Mouse (Mus musculus): Measurements from ENCODE around the gene Rnf207. TPM values are rescaled to one million over a fixed set of nuclear protein-coding genes. Genes with fewer than 3 reads are reported as not detected.

Gene Rnf207
- 4.6 and 5.5 TPM in 2 replicates for polyA plus RNA-seq (2012; rRNA removed)

DNA sequence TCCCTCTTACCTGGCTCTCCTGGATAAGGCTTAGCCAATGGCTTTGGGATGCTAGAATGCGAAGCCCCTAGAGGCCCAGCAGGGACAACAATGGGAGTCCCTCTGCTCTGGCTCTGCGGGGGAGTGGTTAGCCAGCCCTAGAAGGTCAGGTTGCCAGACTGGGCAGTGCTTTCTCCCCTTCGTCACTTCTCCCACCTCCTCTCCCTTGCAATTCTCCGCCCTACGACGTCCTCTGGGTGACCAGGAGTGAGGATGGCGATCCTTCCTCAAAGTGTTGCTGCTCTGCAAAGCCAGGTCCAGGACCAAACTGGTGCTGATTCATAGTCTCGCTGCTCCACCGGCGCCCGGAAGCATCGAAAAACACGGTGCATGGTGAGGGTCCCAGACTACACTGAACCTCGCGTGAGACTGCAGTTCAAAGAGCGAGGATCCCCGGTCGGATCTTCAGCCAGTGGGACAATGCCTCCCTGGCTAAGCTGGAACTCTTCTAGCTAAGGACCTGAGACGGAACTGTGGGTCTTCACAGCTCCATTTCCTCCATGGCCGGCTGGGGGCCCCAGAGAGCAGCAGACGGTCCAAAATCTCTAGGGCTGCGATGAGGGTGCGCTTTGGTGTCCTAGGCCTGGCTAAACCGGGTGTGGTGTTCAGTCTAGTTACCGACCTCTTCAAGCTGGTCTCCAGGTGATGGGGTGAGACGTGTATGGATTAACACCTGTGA, at the start of gene Rnf207:
Gene Rnf207 (minus strand): TSS at position 477 of the 718 bp plus-strand sequence.

DNA sequence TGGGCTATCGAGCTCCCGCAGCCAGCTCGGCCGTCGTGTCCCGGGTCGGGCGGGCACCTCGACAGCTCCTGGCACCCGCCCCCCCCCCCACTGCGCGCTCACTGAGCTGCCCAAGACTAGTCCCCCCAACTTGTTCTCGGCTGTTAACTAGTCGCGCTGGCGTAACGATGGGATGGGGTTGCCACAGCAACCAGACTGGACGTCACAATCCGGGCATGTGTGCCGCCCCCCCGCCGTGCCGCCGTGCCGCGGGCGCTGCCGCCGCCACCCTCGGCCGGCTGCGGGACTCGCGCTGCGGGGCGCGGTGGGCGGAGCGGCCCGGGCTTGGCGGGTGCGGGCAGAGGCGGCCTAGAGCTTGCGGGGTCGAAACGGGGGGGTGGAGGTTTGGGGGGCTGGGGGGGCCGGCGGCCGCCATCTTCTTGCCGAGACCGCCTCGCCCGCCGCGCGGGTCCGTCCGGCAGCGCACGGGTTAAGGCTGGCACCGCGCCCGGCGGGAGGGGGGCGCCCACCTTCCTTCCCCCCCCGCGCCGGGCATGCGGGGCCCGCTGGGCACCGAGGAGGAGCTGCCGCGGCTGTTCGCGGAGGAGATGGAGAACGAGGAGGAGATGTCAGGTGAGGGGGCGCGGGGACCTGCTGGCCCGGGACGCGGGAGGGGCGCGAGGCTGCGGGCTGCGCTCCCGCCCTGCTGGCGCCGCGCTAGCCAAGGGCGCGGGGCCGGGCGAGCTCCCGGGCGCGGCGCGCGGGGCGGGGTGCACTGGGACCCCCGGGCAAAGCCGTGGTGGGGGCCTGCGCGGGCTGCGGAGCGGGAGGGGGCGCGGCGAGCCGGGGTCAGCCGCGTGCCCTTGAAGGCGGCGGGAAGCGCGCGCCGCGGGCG, 19.9 kb upstream of the Rnf207 start, which contains the start of gene Chd5:
Gene Chd5 (plus strand): TSS at position 233 of the 874 bp plus-strand sequence.

DNA sequence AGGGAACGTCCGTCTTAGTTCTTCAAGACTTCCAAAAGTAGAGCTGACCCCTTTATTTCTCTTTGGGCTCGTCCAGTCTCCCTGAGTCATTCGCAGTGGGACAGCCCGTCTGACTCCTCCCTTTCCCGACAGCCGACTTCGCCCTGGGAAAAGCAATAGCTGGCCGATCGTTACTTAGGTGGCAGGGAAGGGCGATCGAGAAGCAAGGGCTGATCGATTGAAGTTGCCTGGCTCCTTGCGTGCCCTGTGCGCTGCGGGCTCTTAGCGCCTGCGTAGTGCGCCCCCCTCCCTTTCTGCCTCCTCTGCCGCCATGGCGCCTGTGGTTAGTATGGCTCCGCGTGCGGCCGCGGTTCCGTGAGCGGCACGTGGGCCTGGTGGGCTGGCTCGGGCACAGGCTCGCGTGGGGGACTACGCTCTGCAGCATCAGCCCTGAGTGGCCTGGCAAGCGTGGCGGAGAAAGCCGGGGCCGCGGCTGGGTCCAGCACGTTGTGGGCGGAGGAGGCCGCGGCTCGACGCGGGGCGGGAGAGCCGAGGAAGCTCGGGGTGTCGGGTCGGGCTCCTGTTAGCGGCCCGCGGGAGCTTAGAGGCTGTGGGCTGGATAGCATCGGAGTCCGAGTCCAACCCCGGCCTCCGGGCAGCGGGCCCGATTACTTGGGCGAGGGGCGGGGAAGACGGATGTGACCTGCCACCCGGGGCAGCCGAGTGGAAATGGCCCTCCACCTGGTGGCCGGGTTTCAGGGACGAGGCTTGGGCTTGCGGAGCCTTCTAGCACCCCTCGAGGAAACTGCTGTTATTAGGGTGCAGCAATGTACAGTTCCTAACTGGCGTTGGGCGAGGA, 7.0 kb upstream of the Rnf207 start, which contains the start of gene Rpl22:
Gene Rpl22 (plus strand): TSS at position 169 of the 838 bp plus-strand sequence.

DNA sequence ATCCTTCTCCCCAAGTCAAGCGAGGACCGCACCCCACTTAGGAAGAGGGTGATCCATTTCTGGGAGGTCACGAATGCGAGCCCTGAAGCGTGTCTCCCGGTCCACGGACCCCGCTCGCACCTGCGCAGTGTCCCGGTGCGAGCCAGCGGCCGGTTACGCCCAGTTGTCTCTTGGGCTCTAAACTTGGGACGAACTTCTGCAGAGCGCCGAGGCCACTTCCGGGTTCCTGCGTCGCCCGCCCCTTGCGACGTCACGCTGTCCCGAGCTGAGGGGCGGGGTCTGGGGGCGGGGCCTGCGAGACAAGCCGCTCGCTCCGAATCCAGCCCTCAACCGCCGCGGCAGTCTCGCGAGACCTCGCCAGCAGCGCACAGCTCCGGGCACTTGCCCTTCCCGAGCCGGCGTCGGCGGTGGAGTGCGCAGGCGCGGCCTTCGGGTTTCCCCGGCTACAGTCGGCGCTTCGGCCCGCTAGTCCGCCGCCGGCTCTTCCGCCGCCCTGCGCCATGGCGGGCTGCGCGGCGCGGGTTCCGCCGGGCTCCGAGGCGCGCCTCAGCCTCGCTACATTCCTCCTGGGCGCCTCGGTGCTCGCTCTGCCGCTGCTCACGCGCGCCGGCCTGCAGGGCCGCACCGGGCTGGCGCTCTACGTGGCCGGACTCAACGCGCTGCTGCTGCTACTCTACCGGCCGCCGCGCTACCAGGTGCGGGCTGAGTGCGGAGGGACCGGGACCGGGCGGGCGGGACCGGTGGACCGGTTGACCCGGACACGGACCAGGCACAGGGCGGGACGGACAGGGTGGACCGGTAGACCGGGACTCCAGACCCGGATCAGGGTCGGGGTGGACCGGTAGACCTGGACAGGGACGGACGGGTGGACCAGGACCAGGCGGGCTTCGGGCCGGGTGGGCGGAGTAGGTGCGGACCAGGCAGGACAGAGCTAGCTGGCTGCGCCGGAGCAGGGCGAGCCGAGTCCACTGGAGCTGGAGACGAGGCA, 21.6 kb downstream of the Rnf207 start, which contains the start of gene Icmt:
Gene Icmt (plus strand): TSS at position 354 of the 988 bp plus-strand sequence.

DNA sequence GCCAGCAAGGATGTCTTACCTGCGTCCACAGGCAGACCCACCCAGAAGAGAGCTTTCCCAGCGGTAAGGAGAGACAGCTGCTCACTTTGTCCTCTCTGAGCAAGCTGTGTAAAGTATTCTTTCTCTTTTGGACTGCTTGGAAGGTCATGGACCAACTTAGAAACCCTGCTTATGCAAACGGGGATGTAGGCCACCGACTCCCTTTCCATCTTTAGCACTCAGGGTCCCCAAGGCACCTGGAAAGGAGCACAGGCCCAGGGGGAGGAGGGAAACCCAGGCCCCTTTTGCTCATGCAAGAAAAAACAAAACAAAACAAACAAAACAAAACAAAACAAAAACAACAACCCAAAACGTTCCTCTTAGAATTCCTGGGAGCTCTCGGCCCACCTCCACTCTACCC, 27.2 kb downstream of the Rnf207 start, which contains the start of gene Hes3:
Gene Hes3 (minus strand): TSS at position 101 of the 400 bp plus-strand sequence.

DNA sequence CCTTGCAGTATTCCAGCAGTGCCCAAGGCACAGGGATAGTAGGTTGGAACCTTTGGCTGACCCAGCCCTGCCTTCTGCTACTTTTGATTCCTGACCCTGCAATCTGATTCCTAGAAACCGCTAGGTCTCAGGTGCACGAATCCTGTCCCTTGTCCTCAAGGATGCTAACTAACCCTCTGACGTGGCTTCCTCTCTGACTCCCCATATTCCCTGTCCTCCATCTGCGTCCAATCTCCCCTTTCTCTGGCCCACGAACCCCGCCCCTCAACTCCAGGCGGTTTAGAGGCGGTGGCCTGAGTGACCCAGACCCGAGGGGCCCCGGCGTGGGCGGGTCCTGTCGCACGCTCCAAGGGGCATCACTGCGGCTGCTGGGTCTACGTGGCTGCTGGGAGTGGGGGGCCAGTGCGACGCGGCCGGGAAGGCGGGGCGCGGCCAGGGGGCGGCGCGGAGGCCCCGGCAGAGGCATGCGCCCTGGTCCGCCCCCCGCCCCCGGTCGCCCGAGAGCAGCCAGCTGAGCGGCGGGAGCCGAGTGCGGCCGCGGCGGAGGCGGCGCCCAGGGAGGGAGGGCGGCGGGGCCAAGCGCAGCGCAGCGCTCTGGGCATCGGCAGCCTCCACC, 45.1 kb downstream of the Rnf207 start, which contains the start of gene Gpr153:
Gene Gpr153 (plus strand): TSS at position 612 of the 616 bp plus-strand sequence.

Other genes starting within 250 kb of the Rnf207 start
- gene Plekhg5, start 246.5 kb downstream of the Rnf207 start, polyA plus RNA-seq (2012; rRNA removed), result 44.2 and 51.8 TPM in 2 replicates
- 8.9 and 11.5 TPM in 2 replicates for gene Tnfrsf25, start 203.1 kb downstream of the Rnf207 start, polyA plus RNA-seq (2012; rRNA removed)
- 85.4 and 131 TPM in 2 replicates for gene Espn, start 166.6 kb downstream of the Rnf207 start, polyA plus RNA-seq (2012; rRNA removed)
- gene Hes2, start 160.1 kb downstream of the Rnf207 start, polyA plus RNA-seq (2012; rRNA removed), result 0.15 and 0.16 TPM in 2 replicates
- 59.7 and 67.2 TPM in 2 replicates for gene Acot7, start 140.9 kb downstream of the Rnf207 start, polyA plus RNA-seq (2012; rRNA removed)
- gene Gpr153, start 44.8 kb downstream of the Rnf207 start, polyA plus RNA-seq (2012; rRNA removed), result 80.9 and 134 TPM in 2 replicates
- gene Hes3, start 27.3 kb downstream of the Rnf207 start, polyA plus RNA-seq (2012; rRNA removed), result 0.09 TPM in 1 of 2 replicates, not detected in the other
- gene Icmt, start 21.8 kb downstream of the Rnf207 start, polyA plus RNA-seq (2012; rRNA removed), result 35.6 and 39.6 TPM in 2 replicates
- 31.1 and 39.6 TPM in 2 replicates for gene Rpl22, start 6.7 kb upstream of the Rnf207 start, polyA plus RNA-seq (2012; rRNA removed)
- gene Chd5, start 19.7 kb upstream of the Rnf207 start, polyA plus RNA-seq (2012; rRNA removed), result 0.26 and 0.30 TPM in 2 replicates
- gene Nphp4, start 157.7 kb upstream of the Rnf207 start, polyA plus RNA-seq (2012; rRNA removed), result 6.3 and 6.4 TPM in 2 replicates
- 2.1 and 2.7 TPM in 2 replicates for gene Kcnab2, start 158.9 kb upstream of the Rnf207 start, polyA plus RNA-seq (2012; rRNA removed)

Data from ovary, adult 2 months (tissue).